Mouse (Mus musculus) layer of hippocampus, postnatal 14 days (tissue): Measurements from ENCODE around the gene Bud31. TPM values are rescaled to one million over a fixed set of nuclear protein-coding genes. Genes with fewer than 3 reads are reported as not detected.
"Not testable (repeated sequence)": the region's sequence is repeated elsewhere in the genome, so short reads cannot be mapped to it uniquely, and the experiment has no call there.

ENCODE experiments used
- DNase-seq, 2 experiments: peaks; one replicate each; pipeline ENCODE4 v3.0.0; 2021 to 2022; ENCODE audit warnings: low spot score in 2 of 2, mixed read lengths in 1 of 2
- total RNA-seq, 2 experiments: library from RNA; stranded (reverse); gene quantifications; 2 replicates each; pipeline ENCODE4 v1.2.3; 2021

The Bud31 gene
- total RNA-seq, 2 experiments from 2014 or later = 78.1 to 85.5 TPM

DNA sequence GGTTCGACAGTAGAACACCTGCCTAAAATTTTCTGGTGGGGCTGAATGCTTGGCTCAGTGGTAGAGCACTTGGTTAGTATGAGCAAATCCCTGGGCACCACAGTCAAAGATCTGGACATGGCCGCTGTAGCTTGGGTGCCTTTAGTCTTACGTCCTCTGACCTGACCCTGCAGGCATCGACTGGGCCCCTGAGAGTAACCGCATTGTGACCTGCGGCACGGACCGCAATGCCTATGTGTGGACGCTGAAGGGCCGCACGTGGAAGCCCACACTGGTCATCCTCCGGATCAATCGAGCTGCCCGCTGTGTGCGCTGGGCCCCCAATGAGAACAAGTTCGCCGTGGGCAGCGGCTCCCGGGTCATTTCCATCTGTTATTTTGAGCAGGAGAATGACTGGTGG, 16.8 kb upstream of the Bud31 start:
- no peak for DNase-seq

DNA sequence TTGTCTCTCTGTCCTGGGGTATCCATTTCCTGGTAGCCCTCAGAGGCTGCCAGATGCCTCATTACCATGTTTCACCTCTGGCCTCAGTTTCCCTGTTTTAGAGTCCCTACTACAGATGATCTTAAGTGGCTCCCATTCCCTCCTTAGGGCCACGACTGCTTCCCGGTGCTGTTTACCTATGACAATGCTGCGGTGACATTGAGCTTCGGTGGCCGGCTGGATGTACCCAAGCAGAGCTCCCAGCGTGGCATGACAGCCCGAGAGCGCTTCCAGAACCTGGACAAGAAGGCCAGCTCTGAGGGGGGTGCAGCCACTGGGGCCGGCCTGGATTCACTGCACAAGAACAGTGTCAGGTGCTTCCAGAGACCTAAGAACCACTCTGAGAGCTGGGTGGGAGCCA, 13.6 kb upstream of the Bud31 start:
- no peak for DNase-seq

DNA sequence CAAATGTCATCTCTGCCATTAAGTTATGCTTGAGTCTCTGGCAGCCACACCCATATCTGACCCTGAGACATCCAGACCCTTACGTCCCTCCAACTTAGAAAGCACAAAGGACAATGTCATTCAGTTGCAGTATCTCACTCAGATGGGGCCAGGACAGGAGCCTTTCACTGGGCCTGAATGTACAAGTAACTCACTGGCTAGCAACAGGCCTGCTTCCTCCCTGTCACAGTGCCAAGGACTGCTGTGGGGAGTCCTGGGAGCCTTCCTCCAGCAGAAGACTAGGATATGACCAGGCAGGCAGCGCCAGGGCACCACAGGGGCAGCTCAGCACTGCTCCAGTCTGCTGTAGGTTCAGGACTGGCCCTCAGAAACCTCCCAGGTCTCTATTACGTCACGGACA, 11.0 kb upstream of the Bud31 start:
- no peak for DNase-seq

DNA sequence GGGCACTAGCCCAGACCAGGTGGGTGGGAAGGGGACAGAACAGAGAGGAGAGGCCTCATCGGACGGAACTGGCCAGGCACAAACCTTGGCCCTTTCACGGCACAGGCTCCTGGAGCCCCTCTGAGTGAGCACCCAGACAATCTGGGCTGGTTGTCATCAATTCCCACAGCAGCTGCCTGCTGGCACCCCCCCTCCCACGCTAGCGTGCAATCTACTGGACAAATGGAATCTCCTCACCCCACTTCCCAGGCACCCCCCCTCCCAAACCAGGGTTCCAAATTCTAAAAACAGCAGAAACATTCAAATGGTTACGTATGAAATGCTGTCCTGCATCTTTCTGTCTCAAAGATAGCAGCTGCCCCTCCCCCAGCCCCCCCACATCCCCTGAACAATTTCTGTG, 10.4 kb upstream of the Bud31 start:
- not testable (repeated sequence) for DNase-seq

DNA sequence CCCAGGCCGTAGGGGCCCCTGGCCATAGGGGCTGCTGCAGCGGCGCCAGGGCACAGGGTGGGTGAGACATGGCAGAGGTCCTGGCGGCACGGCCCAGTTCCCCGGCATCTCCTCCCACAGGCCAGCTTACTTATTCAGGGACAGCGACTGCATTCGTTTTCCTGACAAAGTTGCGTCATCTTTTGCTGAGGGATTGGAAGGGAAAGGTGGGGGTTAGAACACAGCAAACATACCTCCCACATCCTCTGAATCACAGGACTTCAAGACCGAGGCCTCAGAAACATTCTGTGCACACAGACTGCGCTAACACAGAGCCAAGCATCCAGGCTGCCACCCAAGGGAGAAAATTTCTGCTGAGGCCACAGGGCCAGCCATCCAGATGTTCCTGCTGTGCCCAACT, 10.0 kb upstream of the Bud31 start:
- DNase-seq = peak; percentile 22 to 48

DNA sequence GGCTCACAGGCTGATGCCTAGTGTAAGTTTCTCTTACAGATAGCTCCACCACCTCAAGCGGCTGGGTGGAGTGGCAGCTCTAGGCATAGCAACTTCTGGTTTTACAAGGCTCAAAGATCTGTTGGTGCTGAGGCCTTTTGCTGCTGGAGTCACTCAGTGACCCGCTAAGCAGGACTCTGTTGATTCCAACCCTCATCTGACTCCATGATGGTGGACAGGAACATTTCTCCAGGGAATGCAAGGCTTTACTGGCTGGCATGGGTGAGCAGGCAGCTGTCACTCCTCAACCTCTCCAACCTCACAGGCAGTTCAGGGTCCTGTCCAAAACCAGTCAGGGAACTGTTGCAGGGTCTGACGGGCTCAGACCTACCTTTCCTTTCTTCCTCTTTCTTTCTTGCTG, 9.2 kb upstream of the Bud31 start:
- DNase-seq = no peak

DNA sequence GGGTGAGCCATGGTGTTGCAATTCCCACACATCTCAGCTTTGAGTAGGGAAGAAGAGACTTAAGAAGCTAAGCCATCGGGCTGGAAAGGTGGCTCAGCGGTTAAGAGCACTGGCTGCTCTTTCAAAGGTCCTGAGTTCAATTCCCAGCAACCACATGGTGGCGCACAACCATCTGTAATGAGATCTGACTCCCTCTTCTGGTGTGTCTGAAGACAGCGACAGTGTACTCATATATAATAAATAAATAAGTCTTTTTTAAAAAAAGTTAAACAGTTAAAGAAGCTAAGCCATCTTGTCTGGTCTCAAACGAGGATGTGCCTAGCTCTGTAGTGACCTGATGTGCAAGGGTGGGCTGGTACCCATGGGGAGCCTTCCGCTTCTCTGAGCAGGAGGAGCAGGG, 6.9 kb upstream of the Bud31 start:
- not testable (repeated sequence) for DNase-seq

DNA sequence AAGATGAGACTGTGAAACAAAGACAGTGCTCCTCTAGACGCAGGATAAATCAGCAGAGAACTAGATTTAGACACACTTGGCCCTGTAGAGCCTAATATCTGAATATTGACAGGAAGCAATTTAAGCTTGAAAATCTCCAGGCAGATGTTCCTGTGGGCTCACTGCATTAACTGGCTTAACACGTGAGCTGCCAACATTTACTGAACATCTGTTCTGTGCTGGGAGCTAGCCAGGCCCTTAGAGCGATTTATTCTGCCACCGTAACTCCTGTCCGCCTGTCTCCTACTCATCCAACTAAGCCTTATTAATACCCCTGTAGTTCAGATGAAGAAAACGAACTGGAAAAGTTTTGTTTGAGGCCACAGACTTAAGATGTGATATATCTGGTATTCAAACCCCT, 1.3 kb upstream of the Bud31 start:
- DNase-seq = no peak

DNA sequence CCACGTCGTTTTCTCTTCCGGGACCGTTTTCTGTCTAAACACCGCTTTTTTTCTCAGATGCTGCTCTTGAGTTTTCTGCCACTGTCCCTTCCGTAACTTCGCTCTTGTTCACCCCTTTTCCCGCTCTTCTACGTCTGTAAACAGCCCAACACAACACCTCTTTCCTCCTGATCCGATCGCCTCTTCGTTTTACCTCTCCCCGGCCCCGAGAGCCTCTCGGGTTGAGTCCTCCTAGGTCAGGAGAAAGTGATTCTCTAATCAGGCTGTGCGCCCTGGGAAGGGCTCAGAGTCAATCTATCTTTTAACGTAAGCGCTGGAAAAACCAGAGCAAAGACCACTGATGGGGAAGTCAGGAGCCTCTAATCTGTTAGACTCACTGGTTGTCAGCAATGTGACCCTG, 449 bp downstream of the Bud31 start:
- DNase-seq = no peak

DNA sequence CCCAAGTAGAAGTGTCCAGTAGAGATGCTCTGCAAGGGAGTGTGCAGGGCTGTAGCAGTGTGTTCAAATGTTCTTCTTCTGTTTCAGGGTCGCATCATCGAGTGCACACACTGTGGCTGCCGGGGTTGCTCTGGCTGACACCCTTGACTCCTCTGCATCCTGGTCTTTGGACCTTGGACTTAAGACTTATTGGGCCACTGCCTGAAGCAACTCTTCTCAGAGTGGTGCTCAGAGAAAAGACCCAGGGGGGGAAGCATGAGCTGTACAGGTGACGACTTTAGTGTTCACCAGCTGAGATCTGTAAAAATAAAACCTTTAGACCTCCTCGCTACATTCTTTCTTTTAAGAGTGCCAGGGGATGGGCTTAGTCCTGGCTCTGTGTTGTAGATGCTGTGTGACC, 7.6 kb downstream of the Bud31 start:
- DNase-seq = no peak

DNA sequence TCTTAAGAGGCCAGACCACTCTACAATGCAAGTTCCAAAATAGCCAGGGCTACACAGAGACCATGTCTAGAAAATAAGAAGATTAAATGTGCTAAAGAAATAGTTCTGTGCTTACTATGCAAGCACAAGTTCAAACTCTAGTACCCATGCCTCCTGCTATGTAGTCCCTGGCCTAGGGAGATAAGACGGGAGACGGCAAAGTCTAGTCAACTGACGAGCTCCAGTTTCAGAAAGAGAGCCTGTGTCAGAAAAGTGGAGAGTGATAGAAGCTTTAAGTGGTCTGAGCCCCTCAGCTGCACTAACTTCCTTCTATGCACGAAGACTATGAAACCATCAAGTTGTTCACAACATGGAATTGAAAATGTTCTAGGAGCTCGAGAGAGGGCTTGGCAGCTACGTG, 9.1 kb downstream of the Bud31 start:
- no peak for DNase-seq

DNA sequence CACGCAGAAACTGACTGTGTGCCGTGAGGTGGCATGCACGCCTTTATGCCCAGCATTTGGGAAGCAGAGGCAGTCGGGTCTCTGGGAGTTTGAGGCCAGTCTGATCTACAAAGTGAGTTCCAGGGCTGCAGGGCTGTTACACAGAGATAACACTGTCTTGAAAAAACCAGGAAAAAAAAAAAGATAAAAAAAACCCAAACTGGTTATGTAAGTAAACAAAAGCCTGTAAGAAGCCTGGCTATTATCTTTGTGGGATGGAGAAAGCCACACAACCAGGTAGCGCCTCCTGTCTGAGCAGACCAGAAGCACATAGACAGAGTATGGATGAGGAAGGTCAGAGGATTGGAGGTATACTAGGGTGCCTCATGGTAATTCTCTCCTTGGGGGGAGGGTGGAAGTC, 12.5 kb downstream of the Bud31 start:
- no peak for DNase-seq

DNA sequence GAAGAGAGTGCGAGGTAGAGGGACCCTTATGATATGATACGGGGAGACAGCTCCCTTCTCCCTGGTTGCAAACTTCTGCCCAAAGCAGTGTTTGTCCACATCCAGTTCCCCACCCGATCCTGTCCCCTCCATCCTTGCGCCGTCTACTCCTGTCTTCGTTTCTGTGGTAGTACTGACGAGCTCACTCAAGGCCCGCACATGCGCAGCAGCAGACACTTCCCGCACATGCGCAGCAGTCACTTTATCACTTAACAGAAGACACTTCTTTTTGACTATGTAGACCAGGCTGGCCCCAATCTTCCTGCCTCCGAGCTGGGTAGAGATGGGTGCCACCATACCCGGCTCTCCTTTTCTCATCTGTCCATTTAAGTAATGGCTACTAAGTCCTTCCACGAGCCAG, 21.2 kb downstream of the Bud31 start:
- DNase-seq = no peak

DNA sequence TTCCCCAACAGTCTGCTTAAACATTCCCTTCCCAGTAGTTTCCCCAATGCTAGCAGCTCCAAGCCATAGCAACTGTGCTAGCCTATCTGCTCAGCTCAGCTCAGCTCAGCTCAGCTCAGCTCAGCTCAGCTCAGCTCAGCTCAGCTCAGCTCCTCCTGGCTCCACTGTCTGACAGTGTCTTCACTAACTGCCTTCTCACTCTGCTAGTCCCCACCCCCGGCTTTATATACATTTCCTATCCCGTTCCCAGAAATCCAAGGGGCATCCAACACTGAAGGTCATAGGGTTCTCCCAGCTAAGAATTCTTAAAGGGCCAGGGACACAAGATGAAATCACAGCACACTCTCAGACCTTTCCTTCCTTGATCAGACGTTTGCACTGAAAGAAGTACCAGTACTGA, 24.5 kb downstream of the Bud31 start:
- DNase-seq = no peak

DNA sequence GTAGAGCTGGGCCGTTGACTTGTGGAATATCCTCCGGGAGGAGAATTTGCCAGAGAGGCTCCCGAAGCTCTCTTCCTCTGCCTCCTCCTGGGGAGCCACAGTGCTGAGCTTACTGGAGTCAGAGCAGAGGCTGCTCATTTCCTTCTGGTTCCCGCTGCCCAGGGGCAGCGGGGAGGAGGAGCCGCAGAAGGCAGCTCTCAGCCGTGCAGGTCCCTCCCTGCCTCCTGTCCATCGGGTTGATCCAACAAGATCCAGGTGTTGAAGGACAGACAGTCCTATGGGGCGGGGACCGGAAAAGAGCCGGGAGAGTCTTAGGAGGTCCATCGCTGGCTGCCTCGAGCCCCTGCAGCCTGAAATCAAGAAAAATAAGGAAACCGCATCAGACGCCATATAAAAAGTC, 25.0 kb downstream of the Bud31 start:
- no peak for DNase-seq

DNA sequence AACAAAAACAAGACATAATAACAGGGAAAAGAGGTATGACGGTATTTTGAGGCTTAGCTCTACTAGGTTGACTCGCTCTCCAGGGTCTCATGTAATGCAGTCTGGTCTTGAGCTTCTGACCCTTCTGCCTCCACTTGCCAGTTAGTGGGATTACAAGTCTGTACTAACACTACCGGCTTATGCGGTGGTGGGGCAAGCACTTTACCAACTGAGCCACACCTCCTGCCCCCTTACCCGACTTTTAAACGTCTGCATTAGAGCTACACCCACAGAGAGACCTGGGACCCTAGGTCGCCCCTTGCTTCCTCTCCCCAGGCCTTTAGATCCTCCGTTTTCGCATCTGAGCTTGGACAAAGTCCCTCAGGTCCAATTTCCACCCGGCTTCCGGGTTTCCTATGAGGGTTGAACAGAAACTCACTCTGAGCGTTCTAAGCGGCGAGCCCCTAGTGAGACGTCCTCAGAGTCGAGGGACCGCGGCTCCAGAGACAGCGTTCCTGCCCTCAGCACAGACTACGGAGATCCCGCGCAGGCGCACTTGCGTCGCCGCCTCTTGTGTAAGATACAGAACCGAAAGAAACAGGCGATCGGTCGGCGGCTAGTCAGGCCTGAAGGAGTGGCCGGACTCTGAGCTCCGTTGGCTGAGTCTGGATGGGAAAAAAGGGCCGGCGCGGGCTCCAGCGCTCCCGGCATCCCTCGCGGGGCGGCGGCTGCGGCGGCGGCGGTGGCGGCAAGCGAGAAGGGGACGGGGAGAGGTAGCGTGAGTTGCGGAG, 26.6 kb downstream of the Bud31 start, which contains the start of the genes Ptcd1 and Cpsf4:
TSS of gene Ptcd1 (minus strand) at position 573 of the 770 bp plus-strand sequence.
TSS of gene Cpsf4 (plus strand) at position 678 of the 770 bp plus-strand sequence.
- peak; percentile 97 to 99 for DNase-seq

DNA sequence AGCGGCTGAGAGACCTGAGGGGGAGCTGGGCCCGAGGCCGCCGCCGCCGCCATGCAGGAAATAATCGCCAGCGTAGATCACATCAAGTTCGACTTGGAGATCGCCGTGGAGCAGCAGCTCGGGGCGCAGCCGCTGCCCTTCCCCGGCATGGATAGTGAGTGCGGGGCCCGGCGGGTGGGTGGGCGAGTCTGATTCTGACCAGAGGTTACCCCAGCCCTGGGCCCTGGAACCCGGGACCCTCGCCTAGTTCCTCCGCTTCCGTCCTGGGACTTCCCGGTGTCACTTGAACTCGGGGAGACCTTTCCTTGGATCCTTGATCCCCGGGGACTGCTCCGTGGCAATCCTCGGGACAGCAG, 27.1 kb downstream of the Bud31 start:
- DNase-seq = no peak

DNA sequence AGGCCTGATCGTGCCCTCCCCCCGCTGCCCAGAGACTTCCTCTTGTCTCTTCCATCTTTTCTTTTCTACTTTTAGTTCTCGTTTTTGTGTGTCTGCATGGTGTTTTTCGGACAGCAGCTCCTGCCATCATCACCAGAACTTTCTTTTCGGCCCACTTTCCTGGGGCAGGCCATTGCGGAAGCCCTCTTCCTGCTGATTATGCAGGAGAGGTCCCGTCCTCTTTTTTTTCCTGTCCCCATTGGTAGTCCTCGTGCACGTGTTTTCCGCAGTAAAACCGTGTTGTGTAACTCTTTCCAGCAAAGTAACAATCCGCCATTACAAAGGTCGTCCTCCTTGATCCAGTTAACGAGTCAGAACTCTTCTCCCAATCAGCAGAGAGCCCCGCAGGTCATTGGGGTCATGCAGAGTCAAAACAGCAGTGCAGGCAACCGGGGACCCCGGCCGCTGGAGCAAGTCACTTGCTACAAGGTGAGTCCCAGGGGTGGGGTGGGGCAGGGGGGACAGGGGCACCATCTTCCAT, 38.4 kb downstream of the Bud31 start:
- no peak for DNase-seq

DNA sequence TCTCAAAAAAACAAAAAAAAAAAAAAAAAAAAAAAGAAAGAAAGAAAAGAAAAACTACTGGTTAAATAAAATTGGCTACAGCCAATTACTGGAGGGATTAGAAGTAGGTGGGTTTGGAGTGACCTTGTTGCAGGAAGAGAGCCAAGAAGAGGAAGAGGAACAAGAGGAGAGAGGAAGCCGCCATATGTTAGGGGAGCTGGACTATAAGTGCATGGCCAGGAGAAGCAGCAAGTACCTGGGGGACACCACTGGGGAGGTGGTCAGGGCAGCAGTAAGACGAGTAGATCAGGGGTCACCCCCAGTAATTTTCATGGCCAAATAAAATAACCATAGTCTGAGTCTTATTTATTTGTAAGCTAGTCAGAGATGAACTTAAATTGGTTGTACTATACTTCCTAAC, 45.1 kb downstream of the Bud31 start:
- DNase-seq = no peak

DNA sequence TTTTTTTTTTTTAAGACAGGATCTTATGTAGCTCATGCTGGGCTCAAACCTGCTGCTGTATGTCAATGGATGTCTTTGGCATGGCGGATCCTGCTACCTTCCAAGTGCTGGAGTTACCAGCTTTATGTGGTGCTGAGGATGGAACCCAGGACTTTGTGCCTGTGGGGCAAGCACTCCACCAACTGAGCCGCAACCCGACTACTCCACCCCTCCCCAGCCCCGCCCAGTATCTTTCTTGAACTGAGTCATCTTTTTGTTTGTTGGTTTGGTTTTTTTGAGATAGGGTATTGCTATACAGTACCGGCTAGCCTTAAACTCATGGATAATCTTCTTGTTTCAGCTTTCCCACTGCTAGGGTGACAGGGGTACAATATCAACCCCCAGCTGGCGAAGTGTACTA, 49.3 kb downstream of the Bud31 start:
- DNase-seq = no peak

DNA sequence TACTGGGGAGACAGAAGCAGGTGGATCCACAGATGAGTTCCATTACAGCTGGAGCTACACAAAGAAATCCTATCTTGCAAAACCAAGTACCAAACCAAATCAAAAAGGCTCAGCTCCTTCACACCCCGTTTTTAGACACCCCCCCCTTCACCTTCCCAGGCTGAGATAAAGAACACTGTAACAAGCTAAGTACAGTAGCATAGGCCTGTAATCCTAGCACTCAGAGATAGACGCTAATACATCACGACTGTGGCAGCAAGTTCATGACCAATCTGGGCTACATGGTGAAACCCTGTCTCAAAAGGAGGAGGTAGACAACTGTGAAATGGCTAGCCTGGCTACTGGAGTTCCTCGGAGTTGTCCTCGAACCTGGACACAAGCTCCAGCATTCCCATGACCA, 50.2 kb downstream of the Bud31 start:
- no peak for DNase-seq

DNA sequence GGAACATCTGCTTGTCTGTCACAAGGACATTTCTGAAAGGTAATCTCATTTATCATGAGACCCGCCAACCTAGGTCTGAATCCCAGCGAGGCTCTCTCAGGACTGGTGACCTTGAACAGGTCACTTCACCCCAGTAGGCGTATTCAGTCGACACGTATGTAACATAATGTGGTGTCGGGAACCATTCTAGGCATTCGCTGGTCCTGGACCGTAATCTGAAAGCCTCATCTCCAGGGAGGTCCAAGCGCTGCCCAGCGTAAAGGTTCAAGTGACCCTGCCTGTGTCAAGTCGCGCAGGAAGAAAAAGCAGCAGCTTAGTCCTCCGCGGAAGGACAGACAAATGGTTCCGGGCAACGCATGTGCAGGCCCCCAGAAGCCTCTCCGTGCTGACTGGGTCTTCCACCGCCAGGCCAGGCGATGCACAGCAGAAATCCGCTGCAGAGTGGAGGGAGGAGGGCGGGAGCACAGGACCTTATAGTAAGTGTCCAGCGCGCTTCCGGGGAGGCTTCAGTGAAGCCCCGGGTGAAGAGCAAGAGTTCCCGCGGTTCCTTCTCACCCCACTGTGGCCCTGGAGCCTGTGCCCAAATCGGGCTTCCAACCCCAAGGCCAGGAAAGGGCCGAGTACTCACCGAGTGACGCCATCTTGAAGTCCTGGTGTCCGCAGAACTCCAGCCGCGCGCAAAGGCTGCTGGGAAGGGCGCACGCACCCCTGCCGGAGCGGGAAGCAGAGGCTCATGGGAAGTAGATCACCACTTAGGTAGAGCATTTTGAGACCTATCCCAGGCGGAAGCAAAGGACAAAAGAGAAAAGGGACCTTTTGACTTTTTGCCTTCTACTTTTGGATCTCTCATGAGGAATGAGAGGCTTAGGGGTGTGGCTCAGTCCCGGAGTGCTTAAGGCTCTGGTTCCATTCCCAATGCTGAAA, 51.0 kb downstream of the Bud31 start:
- DNase-seq = peak; percentile 86 to 93
